Mouse (Mus musculus) testis, postnatal 10 days (tissue): Measurements from ENCODE around the gene Cyp2e1.

Experiments used
- DNase-seq: peaks from one replicate; pipeline ENCODE4 v3.0.0; 2021; ENCODE audit warnings: low spot score

Gene Cyp2e1

GRCm38 (mm10) chr7:140810496-140810895, 47.0 kb downstream of the Cyp2e1 start:
- DNase-seq = no peak

- no peak for DNase-seq
Measured at GRCm38 (mm10) chr7:140811714-140812113, 48.2 kb downstream of the Cyp2e1 start.

- no peak for DNase-seq
Measured at GRCm38 (mm10) chr7:140812850-140813249, 49.3 kb downstream of the Cyp2e1 start.

GRCm38 (mm10) chr7:140820173-140820572, 56.6 kb downstream of the Cyp2e1 start:
- DNase-seq = no peak

- DNase-seq = no peak
Measured at GRCm38 (mm10) chr7:140821305-140821652, 57.7 kb downstream of the Cyp2e1 start.

GRCm38 (mm10) chr7:140821653-140822329, 58.3 kb downstream of the Cyp2e1 start, which contains the start of gene Zfp941:
Gene Zfp941, minus strand, starts transcription at chr7:140822178.
- no peak for DNase-seq

- no peak for DNase-seq
Measured at GRCm38 (mm10) chr7:140822731-140823130, 59.2 kb downstream of the Cyp2e1 start.
